Mouse (Mus musculus): ENCODE measurements around the gene Kdm5b. TPM values are rescaled to one million over a fixed set of nuclear protein-coding genes. Genes with fewer than 3 reads are reported as not detected.

Kdm5b gene
- polyA plus RNA-seq, 1 experiment from 2014 or later, result 50.0 TPM

- Histone ChIP-seq H3K4me2 (no peak overlapping the region), H3K36me3 (peaks cover 73% of the 10 kb centered on the region), H3K4me1 (no peaks in the 10 kb centered on the region), H3K9ac (no peak overlapping the region), H3K9me3 (no peaks in the 10 kb centered on the region), H3K27me3 (no peaks in the 10 kb centered on the region), H3K4me3 (no peak overlapping the region), H3K27ac (no peak overlapping the region)
- ATAC-seq (ENCODE audit: borderline replicate concordance, extremely low read depth, low FRiP score, low TSS enrichment), result no peak
- WGBS, result 55% methylated on average over 8 of the region's 8 CpGs
Observed at GRCm38 (mm10) chr1:134605670-134606069, 45.7 kb downstream of the Kdm5b start.

GRCm38 (mm10) chr1:134606381-134606780, 46.4 kb downstream of the Kdm5b start:
- H3K9ac ChIP-seq, result no peak overlapping the region
- H3K4me1 ChIP-seq, result no peaks in the 10 kb centered on the region
- peaks cover 66% of the 10 kb centered on the region for H3K36me3 ChIP-seq
- no peak overlapping the region for H3K4me2 ChIP-seq
- H3K27me3 ChIP-seq, result no peaks in the 10 kb centered on the region
- H3K4me3 ChIP-seq, result no peak overlapping the region
- 92% methylated on average over 2 of the region's 2 CpGs for WGBS
- H3K27ac ChIP-seq, result no peak overlapping the region
- no peak for ATAC-seq (ENCODE audit: borderline replicate concordance, extremely low read depth, low FRiP score, low TSS enrichment)
- no peaks in the 10 kb centered on the region for H3K9me3 ChIP-seq

GRCm38 (mm10) chr1:134607279-134607678, 47.3 kb downstream of the Kdm5b start:
- H3K27me3 ChIP-seq, result no peaks in the 10 kb centered on the region
- no peak for ATAC-seq (ENCODE audit: borderline replicate concordance, extremely low read depth, low FRiP score, low TSS enrichment)
- no peaks in the 10 kb centered on the region for H3K4me1 ChIP-seq
- no peaks in the 10 kb centered on the region for H3K9me3 ChIP-seq
- peaks cover 62% of the 10 kb centered on the region for H3K36me3 ChIP-seq
- no peak overlapping the region for H3K9ac ChIP-seq
- WGBS, result 97% methylated on average over 1 of the region's 1 CpGs
- H3K4me3 ChIP-seq, result no peak overlapping the region
- H3K4me2 ChIP-seq, result no peak overlapping the region
- no peak overlapping the region for H3K27ac ChIP-seq

- H3K36me3 ChIP-seq, result peaks cover 68% of the 10 kb centered on the region
Observed at GRCm38 (mm10) chr1:134609172-134609571, 49.2 kb downstream of the Kdm5b start.

GRCm38 (mm10) chr1:134614554-134614953, 54.6 kb downstream of the Kdm5b start:
- no peaks in the 10 kb centered on the region for H3K9me3 ChIP-seq
- H3K4me1 ChIP-seq, result no peaks in the 10 kb centered on the region
- H3K27ac ChIP-seq, result no peak overlapping the region
- ATAC-seq (ENCODE audit: borderline replicate concordance, extremely low read depth, low FRiP score, low TSS enrichment), result no peak
- 93% methylated on average over 5 of the region's 5 CpGs for WGBS
- no peak overlapping the region for H3K4me3 ChIP-seq
- H3K27me3 ChIP-seq, result no peaks in the 10 kb centered on the region
- H3K4me2 ChIP-seq, result no peak overlapping the region
- no peak overlapping the region for H3K9ac ChIP-seq
- peaks cover 67% of the 10 kb centered on the region for H3K36me3 ChIP-seq

More at GRCm38 (mm10) chr1:134609172-134609571, 49.2 kb downstream of the Kdm5b start:
- no peak for ATAC-seq (ENCODE audit: borderline replicate concordance, extremely low read depth, low FRiP score, low TSS enrichment)
- no peak overlapping the region for H3K27ac ChIP-seq
- H3K9ac ChIP-seq, result no peak overlapping the region
- no peaks in the 10 kb centered on the region for H3K9me3 ChIP-seq
- no peak overlapping the region for H3K4me3 ChIP-seq
- WGBS, result 66% methylated on average over 4 of the region's 4 CpGs
- H3K4me1 ChIP-seq, result no peaks in the 10 kb centered on the region
- H3K4me2 ChIP-seq, result no peak overlapping the region
- no peaks in the 10 kb centered on the region for H3K27me3 ChIP-seq

- no peak overlapping the region for H3K27ac ChIP-seq
- no peaks in the 10 kb centered on the region for H3K27me3 ChIP-seq
- no peak overlapping the region for H3K4me3 ChIP-seq
- no peak for ATAC-seq (ENCODE audit: borderline replicate concordance, extremely low read depth, low FRiP score, low TSS enrichment)
- 90% methylated on average over 2 of the region's 2 CpGs for WGBS
- no peak overlapping the region for H3K4me2 ChIP-seq
- H3K9ac ChIP-seq, result no peak overlapping the region
- H3K36me3 ChIP-seq, result peaks cover 71% of the 10 kb centered on the region
- no peaks in the 10 kb centered on the region for H3K4me1 ChIP-seq
- no peaks in the 10 kb centered on the region for H3K9me3 ChIP-seq
Observed at GRCm38 (mm10) chr1:134614988-134615387, 55.0 kb downstream of the Kdm5b start.

GRCm38 (mm10) chr1:134617656-134618055, 57.7 kb downstream of the Kdm5b start:
- 84% methylated on average over 9 of the region's 9 CpGs for WGBS
- no peak for ATAC-seq (ENCODE audit: borderline replicate concordance, extremely low read depth, low FRiP score, low TSS enrichment)

GRCm38 (mm10) chr1:134625325-134625724, 65.4 kb downstream of the Kdm5b start:
- WGBS, result 91% methylated on average over 4 of the region's 4 CpGs
- no peak overlapping the region for H3K4me3 ChIP-seq
- peaks cover 93% of the 10 kb centered on the region for H3K36me3 ChIP-seq
- no peaks in the 10 kb centered on the region for H3K27me3 ChIP-seq
- H3K4me1 ChIP-seq, result no peaks in the 10 kb centered on the region
- H3K27ac ChIP-seq, result no peak overlapping the region
- H3K4me2 ChIP-seq, result no peak overlapping the region
- H3K9ac ChIP-seq, result no peak overlapping the region
- ATAC-seq (ENCODE audit: borderline replicate concordance, extremely low read depth, low FRiP score, low TSS enrichment), result no peak
- no peaks in the 10 kb centered on the region for H3K9me3 ChIP-seq

More at GRCm38 (mm10) chr1:134617656-134618055, 57.7 kb downstream of the Kdm5b start:
- Histone ChIP-seq H3K4me2 (no peak overlapping the region), H3K9ac (no peak overlapping the region), H3K4me3 (no peak overlapping the region), H3K36me3 (peaks cover 82% of the 10 kb centered on the region), H3K27ac (no peak overlapping the region), H3K9me3 (no peaks in the 10 kb centered on the region), H3K4me1 (no peaks in the 10 kb centered on the region), H3K27me3 (no peaks in the 10 kb centered on the region)

GRCm38 (mm10) chr1:134629455-134629854, 69.5 kb downstream of the Kdm5b start:
- Histone ChIP-seq H3K9me3 (no peaks in the 10 kb centered on the region), H3K4me2 (no peak overlapping the region), H3K4me3 (no peak overlapping the region), H3K27me3 (no peaks in the 10 kb centered on the region), H3K36me3 (peaks cover 91% of the 10 kb centered on the region), H3K9ac (no peak overlapping the region), H3K4me1 (no peaks in the 10 kb centered on the region), H3K27ac (no peak overlapping the region)
- ATAC-seq (ENCODE audit: borderline replicate concordance, extremely low read depth, low FRiP score, low TSS enrichment), result no peak
- WGBS, result 90% methylated on average over 10 of the region's 10 CpGs

GRCm38 (mm10) chr1:134634296-134634695, 74.3 kb downstream of the Kdm5b start:
- Histone ChIP-seq H3K4me2 (no peak overlapping the region), H3K36me3 (peaks cover 43% of the 10 kb centered on the region), H3K4me3 (no peak overlapping the region), H3K9ac (no peak overlapping the region), H3K9me3 (no peaks in the 10 kb centered on the region), H3K27ac (no peak overlapping the region), H3K4me1 (peaks cover 6% of the 10 kb centered on the region), H3K27me3 (no peaks in the 10 kb centered on the region)
- WGBS, result 63% methylated on average over 7 of the region's 7 CpGs
- no peak for ATAC-seq (ENCODE audit: borderline replicate concordance, extremely low read depth, low FRiP score, low TSS enrichment)

- no peaks in the 10 kb centered on the region for H3K27me3 ChIP-seq
- ATAC-seq (ENCODE audit: borderline replicate concordance, extremely low read depth, low FRiP score, low TSS enrichment), result no peak
- H3K9ac ChIP-seq, result no peak overlapping the region
- no peak overlapping the region for H3K4me3 ChIP-seq
- H3K27ac ChIP-seq, result no peak overlapping the region
- peaks cover 23% of the 10 kb centered on the region for H3K36me3 ChIP-seq
- H3K9me3 ChIP-seq, result no peaks in the 10 kb centered on the region
- H3K4me1 ChIP-seq, result peaks cover 6% of the 10 kb centered on the region
- no peak overlapping the region for H3K4me2 ChIP-seq
- 63% methylated on average over 3 of the region's 3 CpGs for WGBS
Observed at GRCm38 (mm10) chr1:134636245-134636644, 76.3 kb downstream of the Kdm5b start.

- Histone ChIP-seq H3K9me3 (no peaks in the 10 kb centered on the region), H3K9ac (no peak overlapping the region), H3K27ac (no peak overlapping the region), H3K4me2 (no peak overlapping the region), H3K4me3 (no peak overlapping the region), H3K27me3 (peaks cover under 1% of the 10 kb centered on the region; the same call in 1 of the 2 replicates), H3K4me1 (peaks cover 6% of the 10 kb centered on the region), H3K36me3 (peaks cover 19% of the 10 kb centered on the region)
- WGBS, result 2% methylated on average over 3 of the region's 3 CpGs
- no peak for ATAC-seq (ENCODE audit: borderline replicate concordance, extremely low read depth, low FRiP score, low TSS enrichment)
Observed at GRCm38 (mm10) chr1:134636684-134637083, 76.7 kb downstream of the Kdm5b start.

- Histone ChIP-seq H3K36me3 (peaks cover 6% of the 10 kb centered on the region; the same call in 1 of the 2 replicates), H3K9ac (no peak overlapping the region), H3K27ac (no peak overlapping the region), H3K4me1 (peaks cover 6% of the 10 kb centered on the region), H3K4me3 (no peak overlapping the region), H3K27me3 (peaks cover 12% of the 10 kb centered on the region), H3K9me3 (no peaks in the 10 kb centered on the region), H3K4me2 (no peak overlapping the region)
- 28% methylated on average over 3 of the region's 3 CpGs for WGBS
- no peak for ATAC-seq (ENCODE audit: borderline replicate concordance, extremely low read depth, low FRiP score, low TSS enrichment)
Observed at GRCm38 (mm10) chr1:134638041-134638440, 78.1 kb downstream of the Kdm5b start.

Measured in lung, embryonic 15.5 days (tissue).